Mouse (Mus musculus) midbrain, postnatal 0 days (tissue): Measurements from ENCODE around the gene Slc45a1. TPM values are rescaled to one million over a fixed set of nuclear protein-coding genes. Genes with fewer than 3 reads are reported as not detected.
A peak's percentile ranks its signal among the peaks of the same experiment; 100 is the strongest.

ENCODE experiments used
- ATAC-seq: fragments of 200-750 bp; cut with Nextera tagmentation; 2 replicates; pipeline ENCODE4 v1.8.0; 2017; ENCODE audit warnings: moderate number of reproducible peaks, mild to moderate bottlenecking, moderate TSS enrichment, moderate library complexity; ENCODE audit not compliant: low FRiP score
- DNase-seq: peaks from one replicate; pipeline ENCODE4 v3.0.0-alpha.2; 2015; ENCODE audit warnings: low spot score
- H3K27ac ChIP-seq: fragments of 300-500 bp; sonication (generic); 2 replicates; pipeline ENCODE4 v1.5.1; 2014; ENCODE audit warnings: low read depth, mild to moderate bottlenecking, low read length, mixed read lengths
- H3K27me3 ChIP-seq: fragments of 300-500 bp; sonication (generic); 2 replicates; pipeline ENCODE4 v1.6.1; 2014; ENCODE audit warnings: low read length, control low read depth, mixed read lengths; ENCODE audit not compliant: insufficient read depth
- H3K36me3 ChIP-seq: fragments of 300-500 bp; sonication (generic); 2 replicates; pipeline ENCODE4 v1.6.1; 2014; ENCODE audit warnings: low read length, control low read depth, mixed read lengths; ENCODE audit not compliant: insufficient read depth
- H3K4me1 ChIP-seq: fragments of 300-500 bp; sonication (generic); 2 replicates; pipeline ENCODE4 v1.6.1; 2014; ENCODE audit warnings: mild to moderate bottlenecking, control low read depth, antibody characterized with exemption, low read length, mixed read lengths; ENCODE audit not compliant: insufficient read depth
- H3K4me2 ChIP-seq: fragments of 300-500 bp; sonication (generic); 2 replicates; pipeline ENCODE4 v1.6.1; 2014; ENCODE audit warnings: low read depth, mild to moderate bottlenecking, low read length, mixed read lengths; ENCODE audit not compliant: poor library complexity, severe bottlenecking
- H3K4me3 ChIP-seq: fragments of 300-500 bp; sonication (generic); 2 replicates; pipeline ENCODE4 v1.5.1; 2014; ENCODE audit warnings: low read depth, mild to moderate bottlenecking, low read length, moderate library complexity
- H3K9ac ChIP-seq: fragments of 300-500 bp; sonication (generic); replicated peaks from 2 replicates; pipeline ENCODE4 v1.6.1; 2014; ENCODE audit warnings: mild to moderate bottlenecking, low read length, moderate library complexity, mixed read lengths; ENCODE audit not compliant: poor library complexity, severe bottlenecking
- H3K9me3 ChIP-seq: fragments of 300-500 bp; sonication (generic); 2 replicates; pipeline ENCODE4 v1.6.1; 2016; ENCODE audit warnings: low read length, control low read depth
- CTCF ChIP-seq: IDR thresholded peaks from 2 replicates; pipeline ENCODE4 v1.5.1; 2016; ENCODE audit warnings: antibody characterized with exemption, mild to moderate bottlenecking
- WGBS: fragments of 180-500 bp; shearing (Covaris S2); extraction: QIAGEN DNeasy Blood & Tissue Kit; methylation state at CpG from one replicate; pipeline ENCODE4 v1.1.7; 2014; 5-methylcytosine and 5-hydroxymethylcytosine counted together
- polyA plus RNA-seq: library from polyadenylated mRNA; unstranded; fragments of >200 nt; fragmentation: Nextera tagmentation; extraction: Ambion mirVana; gene quantifications from 2 replicates; pipeline ENCODE4 v1.2.1, GENCODE M21; 2015
- total RNA-seq: library from RNA; depleted of rRNA; stranded (reverse); fragments of >200 nt; gene quantifications from 2 replicates; pipeline ENCODE4 v1.2.3, GENCODE M21; 2014

Slc45a1 gene
- total and polyA plus RNA-seq, 2 experiments from 2014 or later = 49.1 to 54.8 TPM

GRCm38 (mm10) chr4:150588300-150588621 lies 63.7 kb downstream of the Slc45a1 start:
- H3K4me2 ChIP-seq = no peak overlapping the region
- H3K4me3 ChIP-seq = no peak overlapping the region
- no peaks in the 10 kb centered on the region for H3K9me3 ChIP-seq
- H3K36me3 ChIP-seq = no peaks in the 10 kb centered on the region
- no peak for TF ChIP-seq CTCF
- peaks cover 21% of the 10 kb centered on the region for H3K4me1 ChIP-seq
- no peaks in the 10 kb centered on the region for H3K27me3 ChIP-seq
- DNase-seq = no peak
- no peak overlapping the region for H3K9ac ChIP-seq
- no peak for ATAC-seq
- no peak overlapping the region for H3K27ac ChIP-seq
- 77% methylated on average over 2 of the region's 2 CpGs for WGBS

- DNase-seq (no peak), ATAC-seq (no peak)
- 0 out of 2 replicates have a peak overlapping the region, but pooled peaks have one; percentile 38 for H3K27ac ChIP-seq
- H3K4me2 ChIP-seq = no peak overlapping the region
- WGBS = 74% methylated on average over 8 of the region's 8 CpGs
- no peak overlapping the region for H3K4me3 ChIP-seq
- H3K4me1 ChIP-seq = peaks cover 21% of the 10 kb centered on the region
- H3K9ac ChIP-seq = no peak overlapping the region
- no peaks in the 10 kb centered on the region for H3K36me3 ChIP-seq
- H3K9me3 ChIP-seq = no peaks in the 10 kb centered on the region
- TF ChIP-seq CTCF = no peak
- no peaks in the 10 kb centered on the region for H3K27me3 ChIP-seq
Measured at GRCm38 (mm10) chr4:150587597-150588299, 64.2 kb downstream of the Slc45a1 start.

GRCm38 (mm10) chr4:150586275-150586674 lies 65.7 kb downstream of the Slc45a1 start:
- no peak overlapping the region for H3K27ac ChIP-seq
- no peaks in the 10 kb centered on the region for H3K9me3 ChIP-seq
- TF ChIP-seq CTCF = no peak
- no peak overlapping the region for H3K4me3 ChIP-seq
- ATAC-seq = no peak
- H3K4me1 ChIP-seq = peaks cover 24% of the 10 kb centered on the region
- no peak overlapping the region for H3K9ac ChIP-seq
- WGBS = 92% methylated on average over 5 of the region's 5 CpGs
- H3K4me2 ChIP-seq = no peak overlapping the region
- DNase-seq = no peak
- H3K27me3 ChIP-seq = no peaks in the 10 kb centered on the region
- H3K36me3 ChIP-seq = no peaks in the 10 kb centered on the region

- no peak overlapping the region for H3K4me2 ChIP-seq
- H3K36me3 ChIP-seq = no peaks in the 10 kb centered on the region
- H3K27ac ChIP-seq = no peak overlapping the region
- 79% methylated on average over 2 of the region's 2 CpGs for WGBS
- no peak for TF ChIP-seq CTCF
- no peak overlapping the region for H3K4me3 ChIP-seq
- no peaks in the 10 kb centered on the region for H3K27me3 ChIP-seq
- H3K9me3 ChIP-seq = no peaks in the 10 kb centered on the region
- peaks cover 24% of the 10 kb centered on the region for H3K4me1 ChIP-seq
- H3K9ac ChIP-seq = no peak overlapping the region
- DNase-seq = no peak
- no peak for ATAC-seq
Measured at GRCm38 (mm10) chr4:150585800-150586199, 66.2 kb downstream of the Slc45a1 start.

DNA sequence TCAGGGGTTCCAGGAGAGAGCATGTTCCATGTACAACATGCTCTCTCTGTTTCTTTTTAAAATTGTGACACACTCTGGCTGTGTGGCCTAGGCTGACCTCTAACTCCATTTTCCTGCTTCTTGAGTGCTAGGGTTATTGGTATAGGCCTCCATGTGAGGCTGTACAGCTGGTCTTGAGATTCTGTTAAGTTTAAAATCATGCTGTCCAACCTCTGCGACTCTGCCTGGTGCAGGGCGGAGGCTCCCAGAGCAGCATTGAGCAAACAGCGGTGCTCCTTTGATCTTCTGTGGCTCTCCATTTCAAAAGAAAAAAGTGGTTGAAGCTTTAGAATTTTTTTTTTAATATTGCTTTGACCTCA lies 68.2 kb downstream of the Slc45a1 start:
- H3K9me3 ChIP-seq = no peaks in the 10 kb centered on the region
- peak overlapping the region; percentile 28 for H3K4me2 ChIP-seq
- no peak overlapping the region for H3K4me3 ChIP-seq
- no peak for DNase-seq
- H3K36me3 ChIP-seq = no peaks in the 10 kb centered on the region
- ATAC-seq = no peak
- no peaks in the 10 kb centered on the region for H3K27me3 ChIP-seq
- WGBS = 29% methylated on average over 3 of the region's 3 CpGs
- H3K4me1 ChIP-seq = peaks cover 24% of the 10 kb centered on the region
- H3K27ac ChIP-seq = peak overlapping the region; percentile 74
- H3K9ac ChIP-seq = peak overlapping the region; percentile 36; the same call in 1 of the 2 replicates
- TF ChIP-seq CTCF = no peak

DNA sequence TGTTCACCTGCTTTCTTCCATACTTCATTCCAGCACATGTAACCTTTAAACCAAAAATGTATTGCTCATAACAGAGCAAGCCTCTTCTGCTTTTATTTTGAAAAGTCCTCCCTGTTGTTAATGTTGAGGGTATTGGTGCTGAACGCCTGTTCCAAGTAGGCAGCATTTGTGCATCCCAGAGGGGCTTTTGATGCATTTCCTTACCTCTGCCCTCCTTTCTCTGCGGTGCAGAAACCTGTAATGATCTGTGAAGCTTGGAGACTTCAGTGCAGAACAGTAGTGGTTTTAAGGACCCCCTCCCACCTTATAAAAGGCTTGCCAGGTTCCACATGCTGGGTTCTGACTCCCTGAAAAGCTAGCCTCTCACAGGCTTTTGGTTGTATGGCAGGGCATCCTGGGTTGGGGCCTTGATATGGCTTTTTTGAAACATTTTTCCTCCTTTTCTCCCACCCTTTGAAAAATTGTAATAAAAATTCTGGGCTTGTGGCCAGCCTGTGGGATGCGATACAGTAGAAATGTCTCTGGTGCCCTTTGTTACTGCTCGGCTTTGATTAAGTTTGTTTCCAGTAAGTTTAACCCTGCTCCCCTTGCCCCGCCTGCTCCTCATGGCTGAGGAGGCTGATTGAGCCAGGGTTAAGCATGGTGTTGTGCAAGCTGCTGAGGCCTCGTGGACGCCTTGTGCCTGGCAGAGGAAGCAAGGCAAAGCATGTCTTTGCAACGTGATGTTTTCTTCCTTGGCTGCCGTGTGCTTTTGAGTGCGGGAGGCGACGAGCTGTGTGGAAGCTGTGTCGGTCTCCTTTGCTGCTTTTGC lies 68.8 kb downstream of the Slc45a1 start:
- TF ChIP-seq CTCF = no peak
- Histone ChIP-seq H3K4me1 (peaks cover 24% of the 10 kb centered on the region), H3K9ac (peak overlapping the region; percentile 36; the same call in 1 of the 2 replicates), H3K27me3 (no peaks in the 10 kb centered on the region), H3K36me3 (no peaks in the 10 kb centered on the region), H3K27ac (peak overlapping the region; percentile 74), H3K9me3 (no peaks in the 10 kb centered on the region), H3K4me2 (peak overlapping the region; percentile 28), H3K4me3 (no peak overlapping the region)
- WGBS = 16% methylated on average over 13 of the region's 13 CpGs
- DNase-seq = peak; percentile 59
- ATAC-seq = peak; percentile 58; the same call in 1 of the 2 replicates
